Mouse (Mus musculus): ENCODE results near the gene Tnni3. TPM values are rescaled to one million over a fixed set of nuclear protein-coding genes. Genes with fewer than 3 reads are reported as not detected.
"Not testable (repeated sequence)": the region's sequence is repeated elsewhere in the genome, so short reads cannot be mapped to it uniquely, and the experiment has no call there.

Tnni3 gene
- polyA plus RNA-seq, 1 experiment from 2014 or later = 5.8 TPM

DNA sequence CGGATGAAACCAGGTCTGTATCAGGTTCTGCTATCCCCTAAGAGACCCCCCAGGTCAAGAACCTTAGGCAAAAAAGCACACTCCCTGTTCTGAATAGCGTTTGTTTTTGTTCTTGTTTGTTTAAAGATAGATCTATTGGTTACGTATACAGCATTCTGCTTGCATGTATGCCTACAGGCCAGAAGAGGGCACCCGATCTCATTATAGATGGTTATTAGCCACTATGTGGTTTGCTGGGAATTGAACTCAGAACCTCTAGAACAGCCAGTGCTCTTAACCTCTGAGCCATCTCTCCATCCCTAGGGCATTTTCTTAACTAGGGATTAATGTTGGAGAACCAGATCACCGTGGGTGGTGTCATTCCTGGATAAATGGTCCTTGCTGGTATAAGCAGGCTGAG, 17.3 kb upstream of the Tnni3 start:
- Histone ChIP-seq H3K27ac (ENCODE audit: low read length) (no peak overlapping the region), H3K27me3 (ENCODE audit: insufficient read depth, low read length) (no peaks in the 10 kb centered on the region), H3K9ac (replicated peaks; ENCODE audit: low read length) (no peak overlapping the region), H3K9me3 (ENCODE audit: low read length) (no peaks in the 10 kb centered on the region), H3K4me1 (ENCODE audit: insufficient read depth, low read length) (peaks cover 2% of the 10 kb centered on the region), H3K36me3 (ENCODE audit: insufficient read depth, low read length) (no peaks in the 10 kb centered on the region), H3K4me2 (replicated peaks; ENCODE audit: low read depth, low read length) (no peak overlapping the region), H3K4me3 (ENCODE audit: low read length) (no peak overlapping the region)
- no peak for ATAC-seq (ENCODE audit: low FRiP score, low TSS enrichment)
- WGBS = 74% methylated on average over 5 of the region's 5 CpGs

- Histone ChIP-seq H3K36me3 (ENCODE audit: insufficient read depth, low read length) (no peaks in the 10 kb centered on the region), H3K4me2 (replicated peaks; ENCODE audit: low read depth, low read length) (no peak overlapping the region), H3K9ac (replicated peaks; ENCODE audit: low read length) (no peak overlapping the region), H3K9me3 (ENCODE audit: low read length) (no peaks in the 10 kb centered on the region), H3K27me3 (ENCODE audit: insufficient read depth, low read length) (no peaks in the 10 kb centered on the region), H3K27ac (ENCODE audit: low read length) (no peak overlapping the region), H3K4me1 (ENCODE audit: insufficient read depth, low read length) (no peaks in the 10 kb centered on the region), H3K4me3 (ENCODE audit: low read length) (no peak overlapping the region)
- no peak for ATAC-seq (ENCODE audit: low FRiP score, low TSS enrichment)
- 77% methylated on average over 2 of the region's 2 CpGs for WGBS
Measured at GRCm38 (mm10) chr7:4539019-4539418, 15.0 kb upstream of the Tnni3 start.

GRCm38 (mm10) chr7:4537181-4537580, 13.2 kb upstream of the Tnni3 start:
- 43% methylated on average over 4 of the region's 4 CpGs for WGBS
- Histone ChIP-seq H3K9ac (replicated peaks; ENCODE audit: low read length) (no peak overlapping the region), H3K9me3 (ENCODE audit: low read length) (no peaks in the 10 kb centered on the region), H3K27me3 (ENCODE audit: insufficient read depth, low read length) (no peaks in the 10 kb centered on the region), H3K36me3 (ENCODE audit: insufficient read depth, low read length) (no peaks in the 10 kb centered on the region), H3K4me2 (replicated peaks; ENCODE audit: low read depth, low read length) (no peak overlapping the region), H3K4me3 (ENCODE audit: low read length) (no peak overlapping the region), H3K4me1 (ENCODE audit: insufficient read depth, low read length) (no peaks in the 10 kb centered on the region), H3K27ac (ENCODE audit: low read length) (no peak overlapping the region)
- ATAC-seq (ENCODE audit: low FRiP score, low TSS enrichment) = no peak

DNA sequence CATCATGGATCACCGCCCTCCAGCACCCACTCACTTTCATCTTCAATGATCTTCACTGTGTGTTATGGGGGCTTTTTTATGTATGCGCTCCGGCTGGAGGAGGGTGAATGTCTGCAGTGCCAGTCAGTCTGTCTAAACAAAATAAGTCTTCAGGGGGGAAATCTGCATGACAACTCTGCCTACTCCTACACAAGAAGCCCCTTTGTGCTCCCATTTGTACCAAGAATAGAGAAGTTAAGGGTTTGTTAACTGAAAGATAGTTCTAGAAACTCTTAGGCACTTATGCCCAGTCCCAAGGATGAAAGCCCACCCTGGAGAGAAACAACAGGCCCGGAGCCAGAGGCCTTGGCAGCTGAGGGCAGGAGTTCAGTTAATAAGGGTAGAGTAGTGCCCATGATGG, 12.3 kb upstream of the Tnni3 start:
- no peaks in the 10 kb centered on the region for H3K36me3 ChIP-seq (ENCODE audit: insufficient read depth, low read length)
- H3K9ac ChIP-seq (replicated peaks; ENCODE audit: low read length) = no peak overlapping the region
- no peaks in the 10 kb centered on the region for H3K9me3 ChIP-seq (ENCODE audit: low read length)
- 82% methylated on average over 4 of the region's 4 CpGs for WGBS
- no peaks in the 10 kb centered on the region for H3K27me3 ChIP-seq (ENCODE audit: insufficient read depth, low read length)
- no peak overlapping the region for H3K4me3 ChIP-seq (ENCODE audit: low read length)
- H3K27ac ChIP-seq (ENCODE audit: low read length) = no peak overlapping the region
- H3K4me2 ChIP-seq (replicated peaks; ENCODE audit: low read depth, low read length) = no peak overlapping the region
- peaks cover 3% of the 10 kb centered on the region; the same call in 1 of the 2 replicates for H3K4me1 ChIP-seq (ENCODE audit: insufficient read depth, low read length)
- ATAC-seq (ENCODE audit: low FRiP score, low TSS enrichment) = no peak

GRCm38 (mm10) chr7:4532005-4532729, 8.1 kb upstream of the Tnni3 start, which contains the start of gene Dnaaf3:
Gene Dnaaf3, minus strand, starts transcription at chr7:4532453.
- no peaks in the 10 kb centered on the region for H3K27me3 ChIP-seq (ENCODE audit: insufficient read depth, low read length)
- peak within 1 kb of the TSS; percentile 42 for H3K4me3 ChIP-seq (ENCODE audit: low read length)
- H3K27ac ChIP-seq (ENCODE audit: low read length) = no peak within 1 kb of the TSS
- no peaks in the 10 kb centered on the region for H3K36me3 ChIP-seq (ENCODE audit: insufficient read depth, low read length)
- peak; percentile 97 for ATAC-seq (ENCODE audit: low FRiP score, low TSS enrichment)
- peak within 1 kb of the TSS; percentile 79 for H3K4me2 ChIP-seq (replicated peaks; ENCODE audit: low read depth, low read length)
- H3K9ac ChIP-seq (replicated peaks; ENCODE audit: low read length) = peak within 1 kb of the TSS; percentile 55
- no peaks in the 10 kb centered on the region for H3K9me3 ChIP-seq (ENCODE audit: low read length)
- peaks cover 3% of the 10 kb centered on the region; the same call in 1 of the 2 replicates for H3K4me1 ChIP-seq (ENCODE audit: insufficient read depth, low read length)
- 2% methylated on average over 28 of the region's 28 CpGs for WGBS

- H3K36me3 ChIP-seq (ENCODE audit: insufficient read depth, low read length); H3K4me3 ChIP-seq (ENCODE audit: low read length); H3K4me1 ChIP-seq (ENCODE audit: insufficient read depth, low read length); H3K9ac ChIP-seq (replicated peaks; ENCODE audit: low read length); H3K27ac ChIP-seq (ENCODE audit: low read length); H3K9me3 ChIP-seq (ENCODE audit: low read length); H3K4me2 ChIP-seq (replicated peaks; ENCODE audit: low read depth, low read length); H3K27me3 ChIP-seq (ENCODE audit: insufficient read depth, low read length); ATAC-seq (ENCODE audit: low FRiP score, low TSS enrichment): not testable (repeated sequence)
- WGBS = 42% methylated on average over 7 of the region's 8 CpGs
Measured at GRCm38 (mm10) chr7:4530166-4530565, 6.1 kb upstream of the Tnni3 start.

GRCm38 (mm10) chr7:4527302-4527689, 3.3 kb upstream of the Tnni3 start:
- H3K4me3 ChIP-seq (ENCODE audit: low read length) = peak overlapping the region; percentile 45; the same call in 1 of the 2 replicates
- H3K9me3 ChIP-seq (ENCODE audit: low read length) = no peaks in the 10 kb centered on the region
- peaks cover 9% of the 10 kb centered on the region for H3K4me1 ChIP-seq (ENCODE audit: insufficient read depth, low read length)
- H3K4me2 ChIP-seq (replicated peaks; ENCODE audit: low read depth, low read length) = peak overlapping the region; percentile 62
- peak overlapping the region; percentile 69 for H3K9ac ChIP-seq (replicated peaks; ENCODE audit: low read length)
- 53% methylated on average over 18 of the region's 18 CpGs for WGBS
- H3K27me3 ChIP-seq (ENCODE audit: insufficient read depth, low read length) = no peaks in the 10 kb centered on the region
- ATAC-seq (ENCODE audit: low FRiP score, low TSS enrichment) = no peak
- H3K27ac ChIP-seq (ENCODE audit: low read length) = no peak overlapping the region
- H3K36me3 ChIP-seq (ENCODE audit: insufficient read depth, low read length) = no peaks in the 10 kb centered on the region

GRCm38 (mm10) chr7:4526341-4527301, 2.6 kb upstream of the Tnni3 start:
- Histone ChIP-seq H3K27me3 (ENCODE audit: insufficient read depth, low read length) (peaks cover 2% of the 10 kb centered on the region; the same call in 1 of the 2 replicates), H3K4me1 (ENCODE audit: insufficient read depth, low read length) (peaks cover 7% of the 10 kb centered on the region), H3K4me3 (ENCODE audit: low read length) (peak overlapping the region; percentile 45), H3K27ac (ENCODE audit: low read length) (peak overlapping the region; percentile 55), H3K9me3 (ENCODE audit: low read length) (no peaks in the 10 kb centered on the region), H3K4me2 (replicated peaks; ENCODE audit: low read depth, low read length) (peak overlapping the region; percentile 62), H3K9ac (replicated peaks; ENCODE audit: low read length) (peak overlapping the region; percentile 69), H3K36me3 (ENCODE audit: insufficient read depth, low read length) (no peaks in the 10 kb centered on the region)
- 24% methylated on average over 40 of the region's 40 CpGs for WGBS
- ATAC-seq (ENCODE audit: low FRiP score, low TSS enrichment) = peak; percentile 92

DNA sequence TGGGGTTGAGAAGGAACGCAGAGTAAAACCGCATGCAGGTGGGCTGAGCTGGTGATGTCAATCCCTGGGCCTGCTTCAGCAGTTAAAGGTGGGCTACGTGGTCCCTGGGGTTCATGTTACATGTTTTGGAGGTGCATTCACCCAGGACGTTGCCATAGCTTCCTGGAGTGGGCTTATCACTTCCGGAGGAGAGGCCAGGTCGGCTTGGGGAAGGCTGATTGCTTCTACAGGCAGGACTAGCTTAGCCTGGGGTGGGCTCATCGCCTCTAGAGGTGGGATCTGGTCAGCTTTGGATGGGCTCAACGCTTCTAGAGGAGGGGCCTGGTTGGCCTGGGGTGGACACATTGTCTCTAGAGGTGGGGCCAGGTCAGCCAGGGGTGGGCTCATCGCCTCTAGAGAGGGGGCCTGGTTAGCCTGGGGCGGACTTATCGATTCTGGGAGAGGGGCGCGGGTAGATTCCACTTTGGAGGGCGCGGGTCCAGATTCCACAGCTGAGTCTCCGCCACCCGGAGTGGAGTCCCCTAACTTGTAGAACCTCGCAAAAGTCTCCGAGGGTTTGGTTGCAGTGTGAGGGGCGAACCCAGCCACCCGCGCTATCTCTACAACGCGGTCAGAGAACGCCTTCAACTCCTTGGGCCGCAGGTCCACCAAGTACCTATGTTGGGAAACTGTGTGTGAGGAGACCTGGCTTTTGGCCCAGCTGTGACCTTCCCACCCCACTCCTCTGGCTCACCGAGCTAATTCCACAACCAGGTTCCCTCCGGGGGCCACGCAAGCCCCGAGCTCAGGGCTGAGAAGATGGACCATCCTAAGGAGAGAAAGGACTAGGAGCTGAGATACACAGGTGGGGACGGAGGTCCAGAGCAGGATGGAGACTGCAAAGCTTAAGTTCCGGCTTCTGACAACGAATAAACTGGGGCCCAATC, 561 bp downstream of the Tnni3 start:
- Histone ChIP-seq H3K9ac (replicated peaks; ENCODE audit: low read length) (no peak overlapping the region), H3K9me3 (ENCODE audit: low read length) (no peaks in the 10 kb centered on the region), H3K27ac (ENCODE audit: low read length) (no peak overlapping the region), H3K27me3 (ENCODE audit: insufficient read depth, low read length) (peaks cover 4% of the 10 kb centered on the region; the same call in 1 of the 2 replicates), H3K4me2 (replicated peaks; ENCODE audit: low read depth, low read length) (no peak overlapping the region), H3K36me3 (ENCODE audit: insufficient read depth, low read length) (no peaks in the 10 kb centered on the region), H3K4me1 (ENCODE audit: insufficient read depth, low read length) (peaks cover 17% of the 10 kb centered on the region), H3K4me3 (ENCODE audit: low read length) (no peak overlapping the region)
- no peak for ATAC-seq (ENCODE audit: low FRiP score, low TSS enrichment)
- WGBS = 86% methylated on average over 33 of the region's 33 CpGs
